In the genomic region with DNA sequence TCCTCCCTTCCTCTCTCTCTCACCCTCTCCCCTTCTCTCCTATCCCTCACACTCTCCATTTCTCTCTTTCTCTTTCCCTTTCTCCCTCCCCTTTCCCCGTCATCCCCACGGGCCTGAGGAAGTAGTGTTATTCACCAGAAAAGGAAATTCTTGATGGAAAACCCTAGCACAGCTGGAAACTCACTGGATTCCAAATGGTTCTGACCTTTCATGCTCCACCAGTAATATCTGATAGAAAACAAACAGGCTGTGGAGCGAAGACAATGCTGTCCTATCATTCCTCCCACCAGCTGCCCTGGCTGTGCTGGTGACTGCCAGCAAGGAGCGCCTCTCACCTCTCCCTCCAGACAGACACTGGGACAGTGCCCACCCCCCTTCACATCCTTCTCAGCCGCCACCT, we compare ENCODE assay signal across 9 mouse cellular contexts. TPM values are rescaled to one million over a fixed set of nuclear protein-coding genes. Genes with fewer than 3 reads are reported as not detected.
A peak's percentile ranks its signal among the peaks of the same experiment; 100 is the strongest.
DNase-seq lines count a peak whose midpoint lies in the region; ATAC-seq lines count a peak whose summit lies in the region.
"Had no signal": no experiment of that assay in that cellular context is flagged by ENCODE, and none has a peak within 500 bp of the region (broad histone marks: within the 10 kb centered on the region; RNA-seq: fewer than 3 reads in every experiment).

No protein-coding gene starts in this region.

- H3K9me3 ChIP-seq in heart, embryonic 10.5 days: no peaks in the 10 kb centered on the region
- no peaks in the 10 kb centered on the region for H3K9me3 ChIP-seq in hindbrain, embryonic 11.5 days (ENCODE audit: control insufficient read depth, low read length)
- H3K9me3 ChIP-seq in midbrain, embryonic 14.5 days (ENCODE audit: control insufficient read depth, low read length): no peaks in the 10 kb centered on the region
- H3K9me3 ChIP-seq: liver, embryonic 12.5 days had no signal

- H3K4me3 ChIP-seq in heart, embryonic 10.5 days: peak overlapping the region; percentile 52
- H3K4me3 ChIP-seq in brown adipose tissue, adult 24 weeks (ENCODE audit: insufficient read depth, low read depth, low read length): no peak overlapping the region
- no peak overlapping the region for H3K4me3 ChIP-seq in hindbrain, embryonic 11.5 days (ENCODE audit: low read depth, low read length)
- no peak overlapping the region for H3K4me3 ChIP-seq in midbrain, embryonic 14.5 days (replicated peaks; ENCODE audit: low read depth, low read length)
- H3K4me3 ChIP-seq: liver, embryonic 12.5 days had no signal

- 5% methylated on average over 5 of the region's 5 CpGs for WGBS in heart, embryonic 10.5 days
- 6% methylated on average over 5 of the region's 5 CpGs for WGBS in hindbrain, embryonic 11.5 days
- WGBS in midbrain, embryonic 14.5 days: 16% methylated on average over 5 of the region's 5 CpGs

- no peak overlapping the region for H3K9ac ChIP-seq in hindbrain, embryonic 11.5 days (ENCODE audit: low read depth, low read length)
- H3K9ac ChIP-seq in midbrain, embryonic 14.5 days (replicated peaks; ENCODE audit: low read length): no peak overlapping the region
- H3K9ac ChIP-seq: liver, embryonic 12.5 days had no signal

- peak overlapping the region; percentile 44; the same call in 1 of the 2 replicates for H3K27ac ChIP-seq in heart, embryonic 10.5 days
- peak overlapping the region; percentile 41 for H3K27ac ChIP-seq in brown adipose tissue, adult 24 weeks (replicated peaks; ENCODE audit: low read depth, low read length)
- no peak overlapping the region for H3K27ac ChIP-seq in hindbrain, embryonic 11.5 days (ENCODE audit: low read depth, low read length)
- peak overlapping the region; percentile 75 for H3K27ac ChIP-seq in midbrain, embryonic 14.5 days (replicated peaks; ENCODE audit: low read depth, low read length)
- H3K27ac ChIP-seq: liver, embryonic 12.5 days had no signal

- H3K4me1 ChIP-seq in heart, embryonic 10.5 days: peaks cover 42% of the 10 kb centered on the region
- no peaks in the 10 kb centered on the region for H3K4me1 ChIP-seq in brown adipose tissue, adult 24 weeks (ENCODE audit: control insufficient read depth, insufficient read depth, insufficient read length, low read length)
- H3K4me1 ChIP-seq in hindbrain, embryonic 11.5 days (replicated peaks; ENCODE audit: control insufficient read depth, insufficient read depth, low read length): peaks cover 3% of the 10 kb centered on the region
- peaks cover 34% of the 10 kb centered on the region for H3K4me1 ChIP-seq in midbrain, embryonic 14.5 days (ENCODE audit: control insufficient read depth, insufficient read depth, low read length)

- ATAC-seq in hindbrain, embryonic 11.5 days (ENCODE audit: low FRiP score): peak; percentile 50; the same call in 1 of the 2 replicates
- no peak for ATAC-seq in midbrain, embryonic 14.5 days (ENCODE audit: low FRiP score, low TSS enrichment)
- ATAC-seq: liver, embryonic 12.5 days had no signal

- peak overlapping the region; percentile 43; the same call in 1 of the 2 replicates for H3K4me2 ChIP-seq in hindbrain, embryonic 11.5 days (replicated peaks; ENCODE audit: low read depth, low read length)
- H3K4me2 ChIP-seq in midbrain, embryonic 14.5 days (ENCODE audit: low read length): peak overlapping the region; percentile 48

- H3K27me3 ChIP-seq in heart, embryonic 10.5 days (ENCODE audit: insufficient read depth, poor library complexity, severe bottlenecking): peaks cover 46% of the 10 kb centered on the region
- H3K27me3 ChIP-seq in hindbrain, embryonic 11.5 days (ENCODE audit: control insufficient read depth, insufficient read depth, low read length): no peaks in the 10 kb centered on the region
- no peaks in the 10 kb centered on the region for H3K27me3 ChIP-seq in midbrain, embryonic 14.5 days (ENCODE audit: control insufficient read depth, insufficient read depth, low read length)

- no peak for DNase-seq in heart, embryonic 10.5 days (ENCODE audit: low spot score)
- no peak for DNase-seq in heart, adult 11 months
- peak; percentile 30 for DNase-seq in hindbrain, embryonic 11.5 days (ENCODE audit: low spot score)
- peak; percentile 34 for DNase-seq in midbrain, embryonic 14.5 days
- no peak for DNase-seq in cerebellum, adult 9-11 months
- DNase-seq in frontal cortex, postnatal 36 days (ENCODE audit: low spot score in 2 of 2): no peak
- no peak for DNase-seq in urinary bladder, postnatal 10 days (ENCODE audit: low spot score)

- 0 out of 2 replicates have a peak, but pooled peaks cover 2% of the 10 kb centered on the region for H3K36me3 ChIP-seq in heart, embryonic 10.5 days
- no peaks in the 10 kb centered on the region for H3K36me3 ChIP-seq in hindbrain, embryonic 11.5 days (ENCODE audit: control insufficient read depth, insufficient read depth, low read length)
- H3K36me3 ChIP-seq in midbrain, embryonic 14.5 days (ENCODE audit: control insufficient read depth, insufficient read depth, low read length): peaks cover 16% of the 10 kb centered on the region
- H3K36me3 ChIP-seq: liver, embryonic 12.5 days had no signal

RNA-seq across cellular contexts. Expression of a gene that starts 27.9 kb away (rescaled TPM):
- 2.0 and 4.2 TPM in 2 replicates for polyA plus RNA-seq in heart, embryonic 10.5 days (2016; fragmentation: Nextera tagmentation; extraction: Ambion mirVana)
- not detected in 2 replicates for polyA plus RNA-seq in brown adipose tissue, adult 24 weeks (2012; ENCODE audit: insufficient read depth, insufficient read length, missing spikeins)
- 14.0 and 14.7 TPM in 2 replicates for polyA plus RNA-seq in hindbrain, embryonic 11.5 days (2014; fragmentation: Nextera tagmentation; extraction: Ambion mirVana)
- polyA plus RNA-seq in midbrain, embryonic 14.5 days (2014; fragmentation: Nextera tagmentation; extraction: Ambion mirVana): 60.6 and 82.2 TPM in 2 replicates

RNA-seq across cellular contexts. Expression of a gene that starts 37.5 kb away (rescaled TPM):
- polyA plus RNA-seq in heart, embryonic 10.5 days (2016; fragmentation: Nextera tagmentation; extraction: Ambion mirVana): not detected in 2 replicates
- polyA plus RNA-seq in brown adipose tissue, adult 24 weeks (2012; ENCODE audit: insufficient read depth, insufficient read length, missing spikeins): not detected in 2 replicates
- polyA plus RNA-seq in hindbrain, embryonic 11.5 days (2014; fragmentation: Nextera tagmentation; extraction: Ambion mirVana): 0.15 and 0.46 TPM in 2 replicates
- polyA plus RNA-seq in midbrain, embryonic 14.5 days (2014; fragmentation: Nextera tagmentation; extraction: Ambion mirVana): 0.68 and 1.2 TPM in 2 replicates

RNA-seq across cellular contexts. Expression of a gene that starts 42.0 kb away (rescaled TPM):
- polyA plus RNA-seq in heart, embryonic 10.5 days (2016; fragmentation: Nextera tagmentation; extraction: Ambion mirVana): 5.8 and 8.6 TPM in 2 replicates
- not detected in 2 replicates for polyA plus RNA-seq in brown adipose tissue, adult 24 weeks (2012; ENCODE audit: insufficient read depth, insufficient read length, missing spikeins)
- 6.8 and 9.3 TPM in 2 replicates for polyA plus RNA-seq in hindbrain, embryonic 11.5 days (2014; fragmentation: Nextera tagmentation; extraction: Ambion mirVana)
- 14.3 and 16.1 TPM in 2 replicates for polyA plus RNA-seq in midbrain, embryonic 14.5 days (2014; fragmentation: Nextera tagmentation; extraction: Ambion mirVana)

Comparison
In these comparisons a context has a peak if more than half of its experiments do, and no peak if none do; other contexts are left out.
1. DNase-seq: peak in hindbrain, embryonic 11.5 days (single experiment) and midbrain, embryonic 14.5 days (single experiment); none in heart, embryonic 10.5 days (single experiment), heart, adult 11 months (single experiment), cerebellum, adult 9-11 months (single experiment), frontal cortex, postnatal 36 days (0 of 2) and urinary bladder, postnatal 10 days (single experiment).